Mouse (Mus musculus) spleen, adult 12 weeks (tissue): ENCODE measurements around the gene Dtnb.

Experiments used
- DNase-seq: peaks from one replicate; pipeline ENCODE4 v3.0.0; 2022; ENCODE audit warnings: low spot score

Dtnb gene

GRCm38 (mm10) chr12:3732623-3733265, 160.6 kb downstream of the Dtnb start:
- DNase-seq: no peak

- no peak for DNase-seq
Measured at GRCm38 (mm10) chr12:3733328-3733727, 161.1 kb downstream of the Dtnb start.

- no peak for DNase-seq
Measured at GRCm38 (mm10) chr12:3737009-3737408, 164.8 kb downstream of the Dtnb start.

- no peak for DNase-seq
Measured at GRCm38 (mm10) chr12:3738741-3739529, 166.8 kb downstream of the Dtnb start.

- no peak for DNase-seq
Measured at GRCm38 (mm10) chr12:3739749-3740704, 167.8 kb downstream of the Dtnb start.

- no peak for DNase-seq
Measured at GRCm38 (mm10) chr12:3740705-3741081, 168.5 kb downstream of the Dtnb start.

- no peak for DNase-seq
Measured at GRCm38 (mm10) chr12:3745432-3746105, 173.4 kb downstream of the Dtnb start.

GRCm38 (mm10) chr12:3746369-3746768, 174.2 kb downstream of the Dtnb start:
- no peak for DNase-seq

- no peak for DNase-seq
Measured at GRCm38 (mm10) chr12:3747583-3747982, 175.4 kb downstream of the Dtnb start.

GRCm38 (mm10) chr12:3755522-3755921, 183.3 kb downstream of the Dtnb start:
- DNase-seq: no peak

- no peak for DNase-seq
Measured at GRCm38 (mm10) chr12:3756216-3756615, 184.0 kb downstream of the Dtnb start.

- DNase-seq: no peak
Measured at GRCm38 (mm10) chr12:3758127-3758526, 185.9 kb downstream of the Dtnb start.

GRCm38 (mm10) chr12:3759419-3759818, 187.2 kb downstream of the Dtnb start:
- no peak for DNase-seq

GRCm38 (mm10) chr12:3760876-3761590, 188.9 kb downstream of the Dtnb start:
- DNase-seq: no peak

GRCm38 (mm10) chr12:3761591-3762295, 189.6 kb downstream of the Dtnb start:
- DNase-seq: no peak

GRCm38 (mm10) chr12:3764191-3764804, 192.1 kb downstream of the Dtnb start:
- no peak for DNase-seq

- no peak for DNase-seq
Measured at GRCm38 (mm10) chr12:3767360-3767759, 195.2 kb downstream of the Dtnb start.

- no peak for DNase-seq
Measured at GRCm38 (mm10) chr12:3768391-3768790, 196.2 kb downstream of the Dtnb start.

GRCm38 (mm10) chr12:3770546-3770945, 198.4 kb downstream of the Dtnb start:
- DNase-seq: no peak

- no peak for DNase-seq
Measured at GRCm38 (mm10) chr12:3771080-3771479, 198.9 kb downstream of the Dtnb start.
